ENCODE assay signal across 23 mouse cellular contexts in the genomic region with DNA sequence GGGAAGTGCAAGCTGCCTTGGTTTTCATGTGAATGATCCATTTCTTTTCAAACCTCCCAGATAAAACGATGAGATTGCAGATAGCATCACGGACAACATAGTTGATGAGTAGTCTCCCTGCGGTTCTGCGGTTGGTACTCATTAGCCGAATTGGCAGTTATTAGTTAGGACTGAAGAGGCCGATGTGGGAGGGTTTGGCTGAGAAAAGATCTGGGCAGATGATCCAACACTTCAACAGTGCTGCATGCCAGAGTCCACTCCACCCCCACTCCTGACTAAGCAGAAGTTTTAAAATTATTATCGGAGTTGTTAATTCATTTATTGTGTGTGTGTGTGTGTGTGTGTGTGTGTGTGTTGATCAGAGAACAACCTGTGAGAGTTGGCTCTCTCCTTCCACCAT. TPM values are rescaled to one million over a fixed set of nuclear protein-coding genes. Genes with fewer than 3 reads are reported as not detected.
DNase-seq lines count a peak whose midpoint lies in the region; ATAC-seq and TF ChIP-seq lines count a peak whose summit lies in the region.
"Had no signal": no experiment of that assay in that cellular context is flagged by ENCODE, and none has a peak within 500 bp of the region (broad histone marks: within the 10 kb centered on the region; RNA-seq: fewer than 3 reads in every experiment).

No protein-coding gene starts in this region.

- no peak for TF ChIP-seq CTCF in liver, adult 2 months (IDR thresholded peaks at IDR 0.05; ENCODE audit: low read depth, low read length)
- TF ChIP-seq CTCF in hindbrain, postnatal 0 days (IDR thresholded peaks at IDR 0.05; ENCODE audit: low read depth) = no peak

- TF ChIP-seq POLR2A in liver, adult 2 months (IDR thresholded peaks at IDR 0.05; ENCODE audit: extremely low read depth, insufficient read depth, low read length) = no peak

- no peaks in the 10 kb centered on the region; the same call in 1 of the 2 replicates for H3K4me1 ChIP-seq in forebrain, embryonic 14.5 days (ENCODE audit: control insufficient read depth, insufficient read depth, low read length)
- H3K4me1 ChIP-seq in forebrain, embryonic 12.5 days = peaks cover 10% of the 10 kb centered on the region
- H3K4me1 ChIP-seq in liver, adult 2 months (ENCODE audit: control insufficient read depth, insufficient read depth, low read length) = peaks cover 4% of the 10 kb centered on the region; the same call in 1 of the 2 replicates
- no peaks in the 10 kb centered on the region for H3K4me1 ChIP-seq in hindbrain, postnatal 0 days (ENCODE audit: insufficient read depth, low read length)
- H3K4me1 ChIP-seq: embryonic facial prominence, embryonic 12.5 days; intestine, embryonic 15.5 days; limb, embryonic 10.5 days; liver, embryonic 13.5 days; megakaryocyte, embryonic 14.5 days had no signal

- H3K79me2 ChIP-seq in liver, adult 2 months (ENCODE audit: control insufficient read depth, insufficient read depth, low read length) = no peaks in the 10 kb centered on the region

- no peak overlapping the region for H3K9ac ChIP-seq in forebrain, embryonic 14.5 days (ENCODE audit: low read length)
- no peak overlapping the region for H3K9ac ChIP-seq in forebrain, embryonic 12.5 days
- H3K9ac ChIP-seq in liver, adult 2 months (ENCODE audit: low read depth, low read length) = no peak overlapping the region
- H3K9ac ChIP-seq in hindbrain, postnatal 0 days (replicated peaks; ENCODE audit: low read length) = no peak overlapping the region
- H3K9ac ChIP-seq: embryonic facial prominence, embryonic 12.5 days; intestine, embryonic 15.5 days; liver, embryonic 13.5 days had no signal

- WGBS in forebrain, embryonic 14.5 days = 86% methylated on average over 7 of the region's 7 CpGs
- WGBS in forebrain, embryonic 12.5 days = 92% methylated on average over 7 of the region's 7 CpGs
- WGBS in liver, adult 2 months = 18% methylated on average over 7 of the region's 7 CpGs
- WGBS in hindbrain, postnatal 0 days = 72% methylated on average over 7 of the region's 7 CpGs

- no peaks in the 10 kb centered on the region for H3K9me3 ChIP-seq in forebrain, embryonic 14.5 days (replicated peaks; ENCODE audit: control insufficient read depth, low read length)
- H3K9me3 ChIP-seq in forebrain, embryonic 12.5 days = no peaks in the 10 kb centered on the region
- no peaks in the 10 kb centered on the region for H3K9me3 ChIP-seq in hindbrain, postnatal 0 days (ENCODE audit: low read length)
- H3K9me3 ChIP-seq: embryonic facial prominence, embryonic 12.5 days; intestine, embryonic 15.5 days; limb, embryonic 10.5 days; liver, embryonic 13.5 days; megakaryocyte, embryonic 14.5 days had no signal

- H3K27ac ChIP-seq in forebrain, embryonic 14.5 days (ENCODE audit: low read depth, low read length) = no peak overlapping the region
- H3K27ac ChIP-seq in forebrain, embryonic 12.5 days = no peak overlapping the region
- H3K27ac ChIP-seq in liver, adult 2 months (replicated peaks; ENCODE audit: insufficient read depth, low read depth, low read length) = no peak overlapping the region
- no peak overlapping the region for H3K27ac ChIP-seq in hindbrain, postnatal 0 days
- H3K27ac ChIP-seq: embryonic facial prominence, embryonic 12.5 days; intestine, embryonic 15.5 days; limb, embryonic 10.5 days; liver, embryonic 13.5 days had no signal

- no peak overlapping the region for H3K4me2 ChIP-seq in forebrain, embryonic 14.5 days (ENCODE audit: low read length)
- H3K4me2 ChIP-seq in forebrain, embryonic 12.5 days = no peak overlapping the region
- no peak overlapping the region for H3K4me2 ChIP-seq in hindbrain, postnatal 0 days (ENCODE audit: low read depth, low read length)
- H3K4me2 ChIP-seq: embryonic facial prominence, embryonic 12.5 days; intestine, embryonic 15.5 days; liver, embryonic 13.5 days had no signal

- no peak for ATAC-seq in forebrain, embryonic 14.5 days
- no peak for ATAC-seq in forebrain, embryonic 12.5 days (ENCODE audit: low FRiP score)
- ATAC-seq in hindbrain, postnatal 0 days = no peak
- ATAC-seq: intestine, embryonic 15.5 days; midbrain, embryonic 16.5 days; Patski had no signal

- no peaks in the 10 kb centered on the region for H3K27me3 ChIP-seq in forebrain, embryonic 14.5 days (replicated peaks; ENCODE audit: control insufficient read depth, insufficient read depth, low read length)
- no peaks in the 10 kb centered on the region for H3K27me3 ChIP-seq in forebrain, embryonic 12.5 days
- no peaks in the 10 kb centered on the region for H3K27me3 ChIP-seq in liver, adult 2 months (ENCODE audit: control insufficient read depth, insufficient read depth, low read length)
- no peaks in the 10 kb centered on the region for H3K27me3 ChIP-seq in hindbrain, postnatal 0 days (ENCODE audit: insufficient read depth, low read length)
- H3K27me3 ChIP-seq: embryonic facial prominence, embryonic 12.5 days; intestine, embryonic 15.5 days; liver, embryonic 13.5 days; Patski had no signal

- no peak overlapping the region for H3K4me3 ChIP-seq in forebrain, embryonic 14.5 days (ENCODE audit: low read depth, low read length)
- H3K4me3 ChIP-seq in forebrain, embryonic 12.5 days (replicated peaks) = no peak overlapping the region
- H3K4me3 ChIP-seq in liver, adult 2 months (ENCODE audit: insufficient read depth, low read depth, low read length) = no peak overlapping the region
- H3K4me3 ChIP-seq in hindbrain, postnatal 0 days (ENCODE audit: low read length) = no peak overlapping the region
- H3K4me3 ChIP-seq: embryonic facial prominence, embryonic 12.5 days; intestine, embryonic 15.5 days; limb, embryonic 10.5 days; liver, embryonic 13.5 days; megakaryocyte, embryonic 14.5 days had no signal

- H3K36me3 ChIP-seq in forebrain, embryonic 14.5 days (ENCODE audit: control insufficient read depth, insufficient read depth, low read length) = no peaks in the 10 kb centered on the region
- no peaks in the 10 kb centered on the region for H3K36me3 ChIP-seq in forebrain, embryonic 12.5 days (replicated peaks)
- H3K36me3 ChIP-seq in liver, adult 2 months (ENCODE audit: control insufficient read depth, insufficient read depth, low read length) = no peaks in the 10 kb centered on the region
- H3K36me3 ChIP-seq in hindbrain, postnatal 0 days (ENCODE audit: insufficient read depth, low read length) = no peaks in the 10 kb centered on the region
- H3K36me3 ChIP-seq: embryonic facial prominence, embryonic 12.5 days; intestine, embryonic 15.5 days; limb, embryonic 10.5 days; liver, embryonic 13.5 days had no signal

- peak; percentile 11 for DNase-seq in forebrain, embryonic 14.5 days (ENCODE audit: low spot score)
- peak; percentile 89 for DNase-seq in liver, adult 2 months (ENCODE audit: extremely low read depth, low read depth, low spot score)
- no peak for DNase-seq in liver
- peak; percentile 90 for DNase-seq in kidney, adult 9 months
- DNase-seq in layer of hippocampus, adult 8-10 months (ENCODE audit: low spot score in 2 of 2) = peak; percentile 60 to 62
- DNase-seq in ovary, postnatal 14 days (ENCODE audit: low spot score) = no peak
- no peak for DNase-seq in hindbrain, postnatal 0 days (ENCODE audit: low spot score)
- DNase-seq: B cell, adult 2 months; cerebellum, adult 2 months; gastrocnemius, postnatal 10 days; liver, embryonic 13.5 days; spleen, adult 18-20 months; thymus, postnatal 14 days had no signal

RNA-seq across cellular contexts. Expression of gene Stmnd1, which starts 34.7 kb away (rescaled TPM):
- polyA plus RNA-seq in forebrain, embryonic 14.5 days (2014; fragmentation: Nextera tagmentation; extraction: Ambion mirVana) = not detected in 2 replicates
- not detected in 2 replicates for polyA plus RNA-seq in forebrain, embryonic 12.5 days (2016; fragmentation: Nextera tagmentation; extraction: Ambion mirVana)
- total RNA-seq in liver, adult 2 months (2014; rRNA removed) = not detected in 2 replicates
- polyA plus RNA-seq in liver, adult 2 months (2012; rRNA removed) = not detected in 2 replicates
- not detected for total RNA-seq in layer of hippocampus, adult 8-10 months (2022)
- not detected in 2 replicates for total RNA-seq in hindbrain, postnatal 0 days (2014; rRNA removed)
- 0.31 TPM in 1 of 2 replicates, not detected in the other for polyA plus RNA-seq in hindbrain, postnatal 0 days (2015; fragmentation: Nextera tagmentation; extraction: Ambion mirVana)
- total RNA-seq: common myeloid progenitor, adult 5-6 weeks; left cerebral cortex, adult 18-20 months had no signal
- polyA plus RNA-seq: hindbrain, embryonic 11.5 days; intestine, embryonic 15.5 days; limb, embryonic 10.5 days; liver, embryonic 13.5 days; midbrain, embryonic 16.5 days; Patski had no signal

Comparison
In these comparisons a context has a peak if more than half of its experiments do, and no peak if none do; other contexts are left out.
1. DNase-seq: peak in forebrain, embryonic 14.5 days (single experiment), liver, adult 2 months (single experiment), kidney, adult 9 months (single experiment) and layer of hippocampus, adult 8-10 months (2 of 2); none in liver (single experiment), ovary, postnatal 14 days (single experiment) and hindbrain, postnatal 0 days (single experiment).